Mouse (Mus musculus): ENCODE measurements around the gene Sec61a1. TPM values are rescaled to one million over a fixed set of nuclear protein-coding genes. Genes with fewer than 3 reads are reported as not detected.

The Sec61a1 gene
- 163 and 168 TPM in 2 replicates for polyA plus RNA-seq (2015; fragmentation: Nextera tagmentation; extraction: Ambion mirVana)

DNA sequence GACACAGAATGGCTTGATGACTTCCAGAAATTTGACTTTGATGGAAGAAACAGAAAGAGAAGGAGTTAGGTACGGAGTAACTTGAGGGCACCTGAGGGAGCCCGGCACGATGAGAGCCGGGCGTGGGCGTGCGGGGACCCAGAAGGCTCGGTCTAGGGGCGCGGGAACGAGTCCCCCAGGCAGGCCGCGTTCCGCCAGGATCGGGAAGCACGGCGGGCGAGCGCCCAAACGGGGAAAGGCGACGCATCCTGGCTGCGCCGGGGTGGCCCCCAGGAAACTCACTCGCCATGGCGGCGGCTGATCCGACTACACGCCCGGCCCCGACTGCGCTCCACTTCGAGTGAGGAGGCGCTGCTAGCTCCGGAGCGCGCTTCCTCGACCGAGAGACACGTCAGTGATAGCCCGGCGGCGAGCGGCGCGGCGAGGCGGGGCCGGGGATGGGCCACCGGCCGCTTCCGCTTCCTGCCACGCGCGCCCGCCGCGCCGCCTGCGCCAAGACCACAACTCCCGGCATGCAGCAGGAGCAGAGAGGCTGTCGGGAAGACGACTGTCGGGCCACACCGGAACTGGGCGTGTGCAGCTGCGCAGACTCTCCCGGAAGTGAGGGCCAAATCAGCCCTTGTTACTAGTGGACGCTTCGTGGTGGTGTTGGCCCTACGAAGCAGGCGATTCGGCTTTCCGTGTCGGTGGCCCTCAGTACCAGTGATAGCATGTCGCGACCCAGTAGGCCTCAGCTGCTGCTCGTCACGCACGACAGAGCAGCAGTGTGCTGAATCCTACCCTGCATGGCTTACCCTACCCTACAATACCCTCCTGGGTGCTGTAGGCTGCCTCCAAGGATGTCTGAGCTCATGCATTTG lies at the start of gene Sec61a1:
Sec61a1 (minus strand) TSS at position 502 of the 860 bp plus-strand sequence.
- H3K9ac ChIP-seq (ENCODE audit: low read length) = peak within 1 kb of the TSS; percentile 91
- H3K27me3 ChIP-seq (ENCODE audit: control insufficient read depth, insufficient read depth, low read length) = no peaks in the 10 kb centered on the region
- ATAC-seq (ENCODE audit: low FRiP score, low TSS enrichment) (peak; percentile 98), DNase-seq (ENCODE audit: low spot score) (peak; percentile 97)
- TF ChIP-seq CTCF (IDR thresholded peaks at IDR 0.05; ENCODE audit: low read depth) (peak; percentile 8; the same call in 1 of the 2 replicates), EP300 (optimal IDR thresholded peaks at IDR 0.05) (no peak)
- peak within 1 kb of the TSS; percentile 96 for H3K27ac ChIP-seq (replicated peaks)
- H3K4me2 ChIP-seq (replicated peaks; ENCODE audit: low read depth) = peak within 1 kb of the TSS; percentile 92
- H3K4me1 ChIP-seq (replicated peaks; ENCODE audit: control insufficient read depth, insufficient read depth) = peaks cover 5% of the 10 kb centered on the region; the same call in 1 of the 2 replicates
- H3K4me3 ChIP-seq (ENCODE audit: low read depth, low read length) = peak within 1 kb of the TSS; percentile 89
- WGBS = under 1% methylated on average over 68 of the region's 80 CpGs
- no peaks in the 10 kb centered on the region for H3K9me3 ChIP-seq (ENCODE audit: control insufficient read depth, low read length)
- H3K36me3 ChIP-seq (ENCODE audit: control insufficient read depth, insufficient read depth, low read length) = peaks cover 9% of the 10 kb centered on the region; the same call in 1 of the 2 replicates

DNA sequence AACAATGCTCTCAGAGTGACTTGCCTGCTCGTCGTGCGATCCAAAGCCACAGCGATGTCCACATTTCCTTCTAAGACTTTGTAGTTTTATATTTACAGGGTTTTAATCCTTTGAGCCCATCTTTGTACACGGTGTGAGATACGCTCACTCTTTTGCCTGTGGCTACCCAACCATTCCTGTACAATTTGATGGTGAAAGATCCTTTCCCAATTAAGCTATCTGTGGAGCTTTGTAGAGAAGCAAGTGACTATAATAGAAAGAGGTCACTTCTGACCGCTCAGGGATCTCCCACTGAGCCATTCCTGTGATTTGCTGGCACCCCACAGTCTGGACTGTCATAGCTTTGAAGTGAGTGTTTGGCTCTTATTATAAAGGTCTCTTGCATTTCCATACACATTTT lies 48.0 kb upstream of the Sec61a1 start:
- TF ChIP-seq CTCF (IDR thresholded peaks at IDR 0.05; ENCODE audit: low read depth) = no peak
- no peak for TF ChIP-seq EP300 (optimal IDR thresholded peaks at IDR 0.05)
- no peak overlapping the region for H3K9ac ChIP-seq (ENCODE audit: low read length)
- no peak overlapping the region for H3K4me3 ChIP-seq (ENCODE audit: low read depth, low read length)
- DNase-seq (ENCODE audit: low spot score) (no peak), ATAC-seq (ENCODE audit: low FRiP score, low TSS enrichment) (no peak)
- no peaks in the 10 kb centered on the region for H3K36me3 ChIP-seq (ENCODE audit: control insufficient read depth, insufficient read depth, low read length)
- no peak overlapping the region for H3K27ac ChIP-seq (replicated peaks)
- no peaks in the 10 kb centered on the region for H3K9me3 ChIP-seq (ENCODE audit: control insufficient read depth, low read length)
- WGBS = 38% methylated on average over 7 of the region's 7 CpGs
- no peak overlapping the region for H3K4me2 ChIP-seq (replicated peaks; ENCODE audit: low read depth)
- no peaks in the 10 kb centered on the region for H3K4me1 ChIP-seq (replicated peaks; ENCODE audit: control insufficient read depth, insufficient read depth)
- H3K27me3 ChIP-seq (ENCODE audit: control insufficient read depth, insufficient read depth, low read length) = no peaks in the 10 kb centered on the region

DNA sequence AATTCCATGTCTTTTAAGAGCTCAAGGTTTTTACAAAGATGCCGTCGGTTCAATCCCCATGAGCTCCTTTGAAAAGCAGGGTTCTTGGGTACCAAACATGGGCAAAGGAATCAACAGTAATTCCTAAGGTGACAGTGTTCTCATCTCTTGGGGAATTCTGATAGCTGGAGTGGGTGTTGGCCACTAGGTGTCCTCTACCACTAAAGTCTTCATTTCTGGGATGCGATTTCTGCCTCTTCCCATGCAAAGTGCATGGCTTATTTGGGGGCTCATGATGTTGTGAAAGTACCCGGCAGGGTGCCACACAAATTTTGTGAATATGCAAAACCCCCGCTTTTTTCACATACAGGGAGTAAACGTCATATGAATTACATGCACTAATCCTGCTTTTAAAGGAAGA lies 46.3 kb upstream of the Sec61a1 start:
- no peaks in the 10 kb centered on the region for H3K9me3 ChIP-seq (ENCODE audit: control insufficient read depth, low read length)
- H3K27me3 ChIP-seq (ENCODE audit: control insufficient read depth, insufficient read depth, low read length) = no peaks in the 10 kb centered on the region
- H3K4me3 ChIP-seq (ENCODE audit: low read depth, low read length) = no peak overlapping the region
- ATAC-seq (ENCODE audit: low FRiP score, low TSS enrichment) (no peak), DNase-seq (ENCODE audit: low spot score) (no peak)
- no peak overlapping the region for H3K4me2 ChIP-seq (replicated peaks; ENCODE audit: low read depth)
- no peaks in the 10 kb centered on the region for H3K4me1 ChIP-seq (replicated peaks; ENCODE audit: control insufficient read depth, insufficient read depth)
- peak; percentile 71 for TF ChIP-seq CTCF (IDR thresholded peaks at IDR 0.05; ENCODE audit: low read depth)
- no peak for TF ChIP-seq EP300 (optimal IDR thresholded peaks at IDR 0.05)
- 46% methylated on average over 6 of the region's 6 CpGs for WGBS
- no peaks in the 10 kb centered on the region for H3K36me3 ChIP-seq (ENCODE audit: control insufficient read depth, insufficient read depth, low read length)
- no peak overlapping the region for H3K9ac ChIP-seq (ENCODE audit: low read length)
- no peak overlapping the region for H3K27ac ChIP-seq (replicated peaks)

DNA sequence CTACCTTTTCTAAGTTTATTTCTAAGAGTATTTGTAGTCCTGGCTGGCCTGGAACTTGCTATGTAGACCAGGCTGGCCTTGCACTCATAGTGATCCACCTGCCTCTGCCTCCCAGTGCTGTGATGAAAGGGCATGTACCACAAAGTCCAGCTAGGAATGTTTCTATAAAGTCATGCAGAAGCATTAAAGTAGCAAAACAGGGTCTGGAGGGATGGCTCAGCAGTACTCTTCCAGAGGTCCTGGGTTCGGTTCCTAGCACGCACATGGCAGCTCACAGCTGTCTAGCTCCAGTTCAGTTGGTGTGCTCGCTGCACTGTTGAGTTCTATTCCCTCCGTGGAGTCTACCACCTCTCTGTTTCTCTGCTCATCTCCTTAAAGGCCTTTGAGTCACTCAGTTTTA lies 41.5 kb upstream of the Sec61a1 start:
- DNase-seq (ENCODE audit: low spot score) = no peak
- WGBS = 95% methylated on average over 4 of the region's 4 CpGs

DNA sequence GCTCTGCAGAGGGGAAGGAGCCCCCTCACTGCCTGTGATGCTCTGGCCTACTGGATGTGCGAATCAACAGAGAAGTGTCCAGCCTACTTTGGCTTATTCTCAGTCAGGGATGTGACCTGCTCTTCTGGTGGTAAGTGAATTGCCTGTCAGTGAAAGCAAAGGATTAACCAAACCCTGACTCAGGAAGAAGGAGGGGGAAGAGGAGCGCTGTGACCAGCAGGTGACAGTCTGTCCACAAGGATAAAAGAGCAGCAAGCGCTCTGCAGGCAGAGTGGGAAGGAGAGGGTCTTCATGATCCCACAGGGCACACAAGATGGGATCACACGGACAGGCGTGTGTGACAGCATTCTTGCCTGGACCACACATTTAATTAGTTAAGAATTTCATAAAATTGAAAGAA lies 41.0 kb upstream of the Sec61a1 start:
- 56% methylated on average over 5 of the region's 5 CpGs for WGBS
- Histone ChIP-seq H3K4me1 (replicated peaks; ENCODE audit: control insufficient read depth, insufficient read depth) (no peaks in the 10 kb centered on the region), H3K9me3 (ENCODE audit: control insufficient read depth, low read length) (no peaks in the 10 kb centered on the region), H3K36me3 (ENCODE audit: control insufficient read depth, insufficient read depth, low read length) (no peaks in the 10 kb centered on the region), H3K4me2 (replicated peaks; ENCODE audit: low read depth) (no peak overlapping the region), H3K4me3 (ENCODE audit: low read depth, low read length) (no peak overlapping the region), H3K27ac (replicated peaks) (no peak overlapping the region), H3K9ac (ENCODE audit: low read length) (no peak overlapping the region), H3K27me3 (ENCODE audit: control insufficient read depth, insufficient read depth, low read length) (no peaks in the 10 kb centered on the region)
- DNase-seq (ENCODE audit: low spot score) (no peak), ATAC-seq (ENCODE audit: low FRiP score, low TSS enrichment) (no peak)
- TF ChIP-seq EP300 (optimal IDR thresholded peaks at IDR 0.05) (no peak), CTCF (IDR thresholded peaks at IDR 0.05; ENCODE audit: low read depth) (peak; percentile 69)

More for the DNA sequence above, 41.5 kb upstream of the Sec61a1 start:
- TF ChIP-seq CTCF (IDR thresholded peaks at IDR 0.05; ENCODE audit: low read depth) (no peak), EP300 (optimal IDR thresholded peaks at IDR 0.05) (no peak)
- H3K27me3 ChIP-seq (ENCODE audit: control insufficient read depth, insufficient read depth, low read length) = no peaks in the 10 kb centered on the region
- no peak overlapping the region for H3K27ac ChIP-seq (replicated peaks)
- H3K4me2 ChIP-seq (replicated peaks; ENCODE audit: low read depth) = no peak overlapping the region
- H3K4me1 ChIP-seq (replicated peaks; ENCODE audit: control insufficient read depth, insufficient read depth) = no peaks in the 10 kb centered on the region
- H3K4me3 ChIP-seq (ENCODE audit: low read depth, low read length) = no peak overlapping the region
- no peaks in the 10 kb centered on the region for H3K36me3 ChIP-seq (ENCODE audit: control insufficient read depth, insufficient read depth, low read length)
- H3K9me3 ChIP-seq (ENCODE audit: control insufficient read depth, low read length) = no peaks in the 10 kb centered on the region
- no peak overlapping the region for H3K9ac ChIP-seq (ENCODE audit: low read length)
- ATAC-seq (ENCODE audit: low FRiP score, low TSS enrichment) = no peak

DNA sequence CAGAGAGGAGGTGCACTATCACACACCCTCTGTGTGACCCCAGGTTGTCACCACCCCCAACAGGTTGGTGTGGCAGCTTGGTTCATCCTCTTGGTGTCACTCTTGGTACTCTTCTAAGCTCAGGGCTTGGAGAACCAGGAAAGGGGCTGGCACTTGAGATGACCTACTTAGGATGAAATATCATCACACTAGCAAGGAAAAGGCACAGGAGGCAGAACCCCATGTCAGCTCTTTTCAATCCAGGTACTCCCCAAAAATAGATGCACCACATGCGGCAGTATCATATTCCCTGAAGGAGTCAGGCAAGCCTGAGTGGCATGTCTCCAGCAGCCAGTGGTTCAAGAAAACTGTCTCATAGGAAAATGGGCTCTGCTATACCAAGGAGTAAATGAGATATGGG lies 39.4 kb upstream of the Sec61a1 start:
- Histone ChIP-seq H3K4me3 (ENCODE audit: low read depth, low read length) (no peak overlapping the region), H3K4me1 (replicated peaks; ENCODE audit: control insufficient read depth, insufficient read depth) (no peaks in the 10 kb centered on the region), H3K4me2 (replicated peaks; ENCODE audit: low read depth) (no peak overlapping the region), H3K9me3 (ENCODE audit: control insufficient read depth, low read length) (no peaks in the 10 kb centered on the region), H3K27ac (replicated peaks) (no peak overlapping the region), H3K27me3 (ENCODE audit: control insufficient read depth, insufficient read depth, low read length) (no peaks in the 10 kb centered on the region), H3K36me3 (ENCODE audit: control insufficient read depth, insufficient read depth, low read length) (no peaks in the 10 kb centered on the region), H3K9ac (ENCODE audit: low read length) (no peak overlapping the region)
- no peak for ATAC-seq (ENCODE audit: low FRiP score, low TSS enrichment)
- TF ChIP-seq EP300 (optimal IDR thresholded peaks at IDR 0.05) (no peak), CTCF (IDR thresholded peaks at IDR 0.05; ENCODE audit: low read depth) (peak; percentile 57)
- WGBS = 70% methylated on average over 1 of the region's 1 CpGs
- no peak for DNase-seq (ENCODE audit: low spot score)

All from stomach, postnatal 0 days (tissue).